Mouse (Mus musculus) retina, adult 2 months (tissue): ENCODE data around the gene Izumo4.
A peak's percentile ranks its signal among the peaks of the same experiment; 100 is the strongest.

ENCODE experiments used
- DNase-seq: peaks from one replicate; pipeline ENCODE4 v3.0.0-alpha.2; 2012; ENCODE audit warnings: low read depth, low spot score

The Izumo4 gene

DNA sequence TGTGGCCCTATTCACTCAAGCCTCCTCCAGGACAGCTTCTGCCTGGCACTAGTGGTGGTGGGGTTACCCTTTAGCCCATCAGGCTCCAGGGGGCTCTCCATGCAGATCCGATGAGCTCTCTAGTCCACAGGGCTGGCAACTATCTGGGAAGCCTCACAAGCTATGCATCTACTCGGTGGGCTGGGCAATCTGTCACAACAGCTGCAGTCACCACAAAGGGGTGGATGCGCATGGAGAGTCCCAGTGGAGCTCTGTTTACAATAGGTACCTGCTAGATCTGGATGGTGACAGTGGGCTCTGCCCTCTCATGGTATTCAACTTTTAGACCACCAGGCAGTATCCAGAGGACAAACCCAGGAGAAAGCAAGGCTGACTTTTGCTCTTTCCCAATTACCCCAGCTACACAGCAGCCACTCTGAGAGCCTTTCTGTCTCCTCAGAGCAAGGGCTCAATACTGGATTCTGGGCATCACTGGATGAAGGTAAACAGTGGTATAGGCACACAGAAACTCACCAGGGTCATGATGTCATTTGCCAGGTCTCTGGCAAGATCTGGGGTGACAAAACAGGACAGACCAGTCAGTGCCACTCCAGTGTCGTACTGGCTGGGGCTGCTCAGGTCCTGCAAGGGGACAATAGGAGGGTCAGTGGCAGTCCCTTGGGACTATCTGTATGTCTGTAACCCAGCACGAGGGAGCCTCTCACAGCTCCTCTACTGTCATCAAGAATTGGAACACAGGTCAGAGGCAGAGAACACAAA is 25.6 kb downstream of the Izumo4 start:
- no peak for DNase-seq

DNA sequence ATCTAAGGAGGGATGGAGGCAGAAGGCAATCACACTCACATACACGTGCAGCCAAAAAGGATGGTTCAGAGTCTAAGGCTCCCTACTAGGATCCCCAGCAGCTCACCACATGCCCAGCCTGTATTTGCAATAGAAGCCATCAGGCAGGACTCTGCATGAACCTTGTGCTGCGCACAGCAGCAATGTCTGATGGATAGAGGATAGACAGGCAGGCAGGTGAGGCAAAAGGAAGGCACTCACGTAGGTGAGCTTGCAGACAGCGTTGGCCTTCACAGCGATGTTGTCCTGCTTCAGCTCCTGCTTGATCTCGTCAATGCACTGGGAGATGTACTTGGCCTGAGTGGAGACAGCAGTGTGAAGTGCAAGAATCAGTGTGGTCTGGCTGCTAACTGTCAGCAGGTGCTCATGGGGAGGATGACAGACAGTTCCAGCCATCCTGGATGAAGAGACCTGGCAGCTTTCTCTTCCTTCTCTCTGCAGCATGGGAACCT is 30.7 kb downstream of the Izumo4 start:
- DNase-seq = no peak

DNA sequence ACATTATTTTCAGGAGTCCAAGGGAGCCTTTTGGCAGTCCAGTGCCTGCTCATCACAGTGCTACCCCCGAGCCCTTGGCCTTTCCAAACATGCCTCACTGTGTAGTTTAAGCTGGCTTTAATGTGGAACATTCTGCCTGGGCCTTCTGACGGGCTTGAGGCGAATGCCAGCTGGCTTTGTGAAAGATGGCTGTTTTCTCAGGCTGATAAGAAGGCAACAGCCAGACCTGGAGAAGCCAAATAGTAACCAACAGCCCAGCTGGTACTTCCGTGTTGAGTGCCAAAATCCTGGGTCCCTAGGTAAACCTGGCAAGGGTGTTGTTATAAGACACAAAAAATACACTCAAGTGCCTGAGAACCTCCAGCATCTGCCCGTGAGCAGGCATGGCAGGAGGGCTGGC is 34.7 kb downstream of the Izumo4 start:
- no peak for DNase-seq

DNA sequence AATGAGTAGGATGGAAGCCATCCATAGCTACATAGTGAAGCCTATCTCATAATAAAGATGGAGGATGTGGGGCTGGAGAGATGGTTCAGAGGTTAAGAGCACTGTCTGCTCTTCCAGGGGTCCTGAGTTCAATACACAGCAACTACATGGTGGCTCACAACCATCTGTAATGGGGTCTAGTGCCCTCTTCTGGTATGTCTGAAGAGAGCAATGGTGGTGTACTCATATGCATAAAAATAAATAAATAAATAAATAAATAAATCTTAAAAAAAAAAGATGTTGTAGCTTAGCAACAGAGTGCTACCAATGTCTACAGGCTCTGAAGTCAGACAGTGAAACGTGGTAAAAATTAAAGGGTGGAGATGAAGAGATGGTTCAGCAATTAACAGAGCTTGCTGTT is 36.7 kb downstream of the Izumo4 start:
- no peak for DNase-seq

DNA sequence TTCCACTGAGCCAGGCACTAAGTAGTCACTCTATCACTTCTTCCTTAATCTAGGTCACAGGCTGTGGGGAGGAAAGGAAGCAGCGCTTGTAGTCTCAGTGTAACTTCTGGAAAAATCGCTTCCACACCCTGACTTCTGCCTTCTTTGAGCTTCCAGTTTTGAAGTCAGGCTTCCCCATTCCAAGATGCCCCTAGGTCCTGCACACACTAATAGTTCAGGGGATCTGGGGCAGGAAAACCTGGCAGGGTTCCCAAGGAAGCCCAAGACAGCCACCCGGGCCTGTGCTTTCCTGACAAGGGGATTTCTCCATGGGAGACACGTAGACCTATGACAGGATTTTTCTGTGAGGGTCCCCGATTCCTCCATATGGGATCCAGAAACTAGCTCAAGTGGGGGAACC is 39.2 kb downstream of the Izumo4 start:
- no peak for DNase-seq

DNA sequence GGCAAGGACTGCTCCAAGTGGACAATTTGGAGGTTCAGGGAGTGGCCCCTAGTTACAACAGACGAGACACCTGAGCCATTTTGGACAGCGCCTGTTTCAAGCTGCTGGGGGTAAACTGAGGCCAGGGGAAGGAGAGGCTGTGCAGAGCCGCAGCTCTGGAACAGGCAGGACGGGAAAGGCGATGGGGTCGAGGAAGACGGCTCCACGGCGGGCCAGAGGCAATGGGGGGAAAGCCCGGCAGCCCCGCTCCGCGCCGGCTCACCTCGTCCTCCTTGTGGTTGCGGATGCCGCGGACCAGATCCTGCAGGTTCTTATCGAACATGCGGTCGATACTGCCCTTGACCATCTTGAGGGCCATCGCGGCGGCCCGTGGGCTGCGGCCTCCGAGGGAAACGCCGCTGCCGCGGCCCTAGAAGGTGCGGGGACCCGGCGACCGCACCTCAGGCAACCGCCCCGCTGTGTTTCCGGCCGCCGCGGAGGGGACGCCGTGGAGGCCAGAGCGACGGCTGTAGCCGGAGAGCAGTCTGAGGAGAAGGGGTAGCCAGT is 39.7 kb downstream of the Izumo4 start:
- DNase-seq = no peak

DNA sequence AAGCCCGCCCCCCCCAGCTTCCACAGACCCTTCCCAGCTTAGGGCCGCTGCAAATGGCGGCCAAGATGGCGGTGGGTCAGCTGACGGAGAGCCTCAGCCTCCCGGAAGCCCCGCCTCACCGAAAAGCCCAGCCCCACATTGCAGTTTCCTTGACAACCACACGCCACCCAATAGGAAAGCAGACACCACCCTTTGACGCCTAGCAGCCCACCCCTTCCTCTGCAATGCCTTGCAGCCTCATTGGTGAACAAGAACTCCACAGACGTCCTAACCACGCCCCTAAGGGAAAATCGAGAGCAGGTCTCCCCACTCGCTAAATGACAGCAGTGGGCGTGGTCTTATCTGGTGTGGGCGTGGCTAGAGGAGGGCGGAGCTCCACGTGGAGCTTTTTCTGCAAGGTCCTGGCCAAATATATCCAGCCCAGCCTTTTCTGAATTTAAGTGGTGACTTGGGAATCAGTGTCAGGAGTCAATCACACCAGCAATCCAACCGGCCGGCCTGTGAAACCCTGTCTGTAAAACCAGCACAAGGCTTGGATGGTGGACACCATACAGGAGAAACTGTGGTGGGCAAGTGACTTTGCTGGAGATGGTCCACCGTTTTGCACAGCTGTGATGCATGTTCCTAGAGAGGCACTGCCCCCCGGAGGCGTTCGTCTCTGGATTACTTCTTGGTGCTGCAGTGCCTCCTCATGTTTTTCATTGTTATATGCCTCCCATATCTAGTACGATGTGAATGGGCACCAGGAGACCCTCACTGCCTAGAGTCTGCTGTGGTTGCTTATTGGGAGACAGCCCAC is 40.4 kb downstream of the Izumo4 start, which contains the start of gene Ap3d1:
Gene Ap3d1, minus strand, starts transcription at position 85 of the 799 bp plus-strand sequence.
- peak; percentile 95 for DNase-seq

DNA sequence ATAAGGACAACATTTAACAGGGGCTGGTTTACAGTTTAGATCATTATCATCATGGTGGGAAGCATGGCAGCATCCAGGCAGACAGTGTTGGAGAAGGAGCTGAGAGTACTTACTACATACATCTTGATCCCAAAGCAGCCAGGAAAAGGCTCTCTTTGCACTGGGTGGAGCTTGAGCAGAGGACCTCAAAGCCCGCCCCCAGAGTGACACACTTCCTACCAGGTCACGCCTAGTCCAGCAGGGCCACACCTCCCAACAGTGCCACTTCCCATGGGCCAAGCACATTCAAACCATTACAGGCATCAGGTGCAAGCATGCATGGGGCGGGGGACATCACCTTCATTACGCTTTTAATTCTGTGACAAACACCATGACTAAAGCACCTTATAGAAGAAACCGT is 42.3 kb downstream of the Izumo4 start:
- DNase-seq = no peak

DNA sequence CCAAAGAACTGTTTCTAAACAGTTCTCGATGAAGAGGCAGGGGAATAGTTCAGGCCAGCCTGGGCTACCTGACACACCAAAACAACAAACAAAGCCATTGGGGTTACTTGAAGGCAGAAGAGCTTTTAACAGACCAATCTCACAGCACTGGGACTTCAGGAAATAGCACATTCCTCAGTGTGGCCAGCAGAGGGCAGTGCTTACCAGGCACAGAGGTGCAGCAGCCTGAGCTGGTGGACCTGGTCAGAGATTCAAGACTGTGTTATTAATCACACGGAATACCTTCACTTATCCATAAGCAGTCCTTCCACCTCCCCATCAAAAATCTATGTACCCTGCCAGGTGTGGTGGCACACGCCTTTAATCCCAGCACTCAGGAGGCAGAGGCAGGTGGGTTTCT is 45.4 kb downstream of the Izumo4 start:
- DNase-seq = peak; percentile 64

DNA sequence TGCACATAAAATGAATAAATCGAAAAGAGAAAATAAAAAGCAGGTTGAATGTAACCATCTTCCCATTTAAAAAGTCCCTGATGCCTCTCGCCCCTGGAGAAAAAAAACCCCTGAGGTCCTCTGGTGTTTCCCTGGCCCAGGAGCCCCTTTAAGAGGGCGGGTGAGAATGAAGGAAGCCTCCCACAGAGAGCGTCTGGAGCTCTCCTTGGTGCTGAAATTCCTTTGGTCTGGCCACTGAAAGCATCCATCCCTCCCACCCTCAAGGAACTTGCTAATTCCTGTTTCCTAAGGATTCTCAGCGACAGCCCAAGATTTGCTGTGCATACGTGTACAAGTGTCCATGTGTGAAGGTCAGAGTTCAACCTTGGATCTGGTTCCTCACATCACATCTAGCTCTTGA is 46.6 kb downstream of the Izumo4 start:
- DNase-seq = no peak

DNA sequence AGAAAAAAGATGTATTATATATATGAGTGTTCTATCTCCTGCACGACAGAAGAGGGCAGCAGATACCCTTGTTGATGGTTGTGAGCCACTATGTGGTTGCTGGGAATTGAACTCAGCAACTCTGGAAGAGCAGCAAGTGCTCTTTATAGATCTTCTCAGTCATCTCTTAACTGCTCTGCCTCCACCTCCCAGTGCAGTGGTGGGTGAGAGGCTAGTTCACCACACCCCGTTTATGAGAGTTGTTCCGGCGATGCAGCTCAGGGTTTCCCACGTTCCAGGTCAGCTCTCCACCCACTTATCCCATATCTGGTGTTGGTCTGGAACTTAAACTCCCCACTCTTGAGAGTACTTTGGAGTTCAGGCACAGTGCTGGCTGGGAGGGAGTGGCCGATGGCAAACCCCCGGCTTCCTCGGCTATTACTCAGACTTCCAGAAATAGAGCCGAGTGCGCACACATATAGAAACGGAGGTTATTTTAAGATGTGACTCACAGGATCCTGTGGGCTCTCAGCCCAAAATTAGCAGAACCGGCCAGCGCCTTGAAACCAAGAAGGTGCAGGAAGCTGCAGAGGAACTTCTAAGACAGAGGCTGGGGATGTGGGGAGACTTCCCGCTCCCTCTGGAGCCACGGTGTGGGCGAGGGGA is 49.3 kb downstream of the Izumo4 start:
- DNase-seq = no peak

DNA sequence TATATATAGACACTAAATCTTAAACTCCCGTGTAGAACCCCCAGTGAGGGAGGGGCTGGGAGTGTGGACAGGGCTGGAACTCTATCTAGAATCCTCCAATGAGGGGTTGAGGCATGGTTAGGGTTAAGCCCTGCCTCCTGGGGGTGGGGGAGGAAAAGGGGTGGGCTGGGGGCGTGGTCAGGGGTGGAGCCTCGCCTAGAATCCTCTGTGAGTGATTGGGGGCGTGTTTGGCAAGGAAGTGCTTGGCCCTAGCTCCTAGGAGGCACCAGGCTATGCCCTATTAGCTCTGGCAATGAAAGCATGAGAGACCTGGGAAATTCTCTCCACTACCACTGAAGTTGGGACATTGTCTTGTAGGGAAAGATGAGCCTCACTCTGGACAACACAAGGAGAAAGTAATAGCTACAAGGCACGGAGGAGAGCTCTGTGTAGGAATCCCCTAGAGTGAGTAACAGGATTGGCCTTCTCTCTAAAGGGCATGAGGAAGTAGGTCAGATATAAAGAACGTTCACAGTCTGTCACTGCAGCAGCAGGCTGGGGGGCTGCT is 50.2 kb downstream of the Izumo4 start:
- DNase-seq = peak; percentile 59

DNA sequence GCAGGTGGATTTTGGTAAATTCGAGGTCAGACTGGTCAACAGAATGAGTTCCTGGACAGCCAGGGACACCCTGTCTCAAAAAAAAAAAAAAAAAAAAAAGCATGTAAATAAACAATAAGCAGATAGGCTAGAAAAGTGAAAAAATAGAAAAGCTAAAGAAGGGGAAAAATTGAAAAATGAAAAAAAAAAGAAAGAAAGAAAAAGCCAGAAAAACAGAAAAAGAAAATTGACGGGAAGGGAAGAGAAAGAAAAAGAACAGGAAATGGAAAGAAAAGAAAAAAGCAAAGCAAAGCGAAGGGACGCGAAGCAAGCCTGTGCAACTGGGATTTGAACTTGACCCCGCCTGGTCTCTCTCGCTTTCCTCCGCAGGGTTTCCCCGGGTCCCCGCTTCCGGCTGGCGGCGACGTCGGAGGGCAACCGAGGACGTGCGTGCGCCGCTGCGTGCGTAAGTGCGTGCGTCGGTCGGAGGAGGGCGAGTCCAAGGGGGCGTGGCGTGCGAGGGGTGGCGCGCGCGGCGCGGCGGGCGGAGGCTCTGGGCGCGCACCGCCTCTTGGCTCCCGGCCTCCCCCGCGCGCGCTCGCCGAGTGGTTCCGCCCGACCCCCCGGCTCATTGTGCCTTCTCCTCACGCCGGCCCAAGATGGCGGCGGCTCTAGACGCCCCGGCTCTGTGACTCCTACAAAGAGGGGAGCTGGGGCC is 52.8 kb downstream of the Izumo4 start, which contains the start of gene Dot1l:
Gene Dot1l, plus strand, starts transcription at position 613 of the 697 bp plus-strand sequence.
- DNase-seq = peak; percentile 93
